In genomic region chr12:46298926-46299325, GRCm38 (mm10) we compare ENCODE assay signal across 16 mouse cellular contexts.
"Had no signal": no experiment of that assay in that cellular context is flagged by ENCODE, and none has a peak within 500 bp of the region (broad histone marks: within the 10 kb centered on the region; RNA-seq: fewer than 3 reads in every experiment).

No protein-coding gene starts in this region.

- H3K4me1 ChIP-seq: neural tube, embryonic 13.5 days; neural tube, embryonic 15.5 days; stomach, embryonic 15.5 days had no signal

- H3K27me3 ChIP-seq: neural tube, embryonic 13.5 days; neural tube, embryonic 15.5 days; stomach, embryonic 15.5 days had no signal

- H3K27ac ChIP-seq: neural tube, embryonic 13.5 days; neural tube, embryonic 15.5 days; stomach, embryonic 15.5 days; stomach, postnatal 0 days had no signal

- H3K4me3 ChIP-seq: neural tube, embryonic 13.5 days; neural tube, embryonic 15.5 days; stomach, embryonic 15.5 days had no signal

- DNase-seq: retina, postnatal 1 day; right cerebral cortex, adult 18-20 months; right cerebral cortex, postnatal 14 days; right cerebral cortex, postnatal 25 days; right cerebral cortex, postnatal 4 days; spleen, adult 18-20 months; thymus, adult 18-20 months; thymus, adult 2 months; thymus, postnatal 14 days; thymus, postnatal 25 days; thymus, postnatal 36 days; thymus, postnatal 4 days had no signal

- H3K4me2 ChIP-seq: neural tube, embryonic 13.5 days; neural tube, embryonic 15.5 days; stomach, embryonic 15.5 days had no signal

- H3K9me3 ChIP-seq: neural tube, embryonic 13.5 days; neural tube, embryonic 15.5 days; stomach, embryonic 15.5 days had no signal

- H3K36me3 ChIP-seq: neural tube, embryonic 13.5 days; neural tube, embryonic 15.5 days; stomach, embryonic 15.5 days had no signal

- H3K9ac ChIP-seq: neural tube, embryonic 13.5 days; neural tube, embryonic 15.5 days; stomach, embryonic 15.5 days had no signal
